ENCODE assay signal across 9 mouse cellular contexts in the genomic region with DNA sequence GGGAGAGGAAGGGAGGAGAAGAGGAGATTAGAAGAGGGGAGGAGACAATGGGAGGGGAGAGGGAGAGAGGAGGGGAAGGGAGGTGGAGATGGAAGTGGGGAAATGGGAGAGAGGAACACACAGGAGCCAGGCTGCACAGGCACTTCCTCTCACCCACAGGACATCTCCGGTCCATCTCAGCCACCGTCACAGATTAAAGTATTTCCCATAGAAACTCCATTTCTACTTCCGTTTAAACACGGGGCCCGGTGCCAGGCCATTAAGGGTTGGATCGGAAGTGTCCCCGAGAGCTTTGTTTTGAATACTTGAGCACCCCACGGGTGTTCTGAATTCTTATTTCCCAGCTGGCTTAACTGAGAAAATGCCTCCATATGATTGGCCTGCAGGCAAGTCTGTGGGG.
DNase-seq lines count a peak whose midpoint lies in the region; ATAC-seq and TF ChIP-seq lines count a peak whose summit lies in the region.
"Had no signal": no experiment of that assay in that cellular context is flagged by ENCODE, and none has a peak within 500 bp of the region (broad histone marks: within the 10 kb centered on the region; RNA-seq: fewer than 3 reads in every experiment).

No protein-coding gene starts in this region.

- peaks cover 56% of the 10 kb centered on the region for H3K4me1 ChIP-seq in intestine, embryonic 16.5 days (ENCODE audit: control insufficient read depth, insufficient read depth, low read length)

- no peak overlapping the region for H3K4me2 ChIP-seq in intestine, embryonic 16.5 days (ENCODE audit: low read depth, low read length)

- no peaks in the 10 kb centered on the region for H3K36me3 ChIP-seq in intestine, embryonic 16.5 days (ENCODE audit: control insufficient read depth, insufficient read depth, low read length)

- ATAC-seq in intestine, embryonic 16.5 days: no peak

- H3K9ac ChIP-seq in intestine, embryonic 16.5 days (ENCODE audit: low read depth, low read length): no peak overlapping the region

- DNase-seq in adrenal gland, adult 2 months: peak; percentile 59
- no peak for DNase-seq in adrenal gland, postnatal 4 days (ENCODE audit: low spot score in 2 of 2)
- peak; percentile 45 for DNase-seq in brain, embryonic 14.5 days (ENCODE audit: low read depth)
- DNase-seq in lung, postnatal 10 days: peak; percentile 84
- DNase-seq in left cerebral cortex, postnatal 36 days (ENCODE audit: low spot score in 2 of 2): no peak
- no peak for DNase-seq in spleen, adult 18-20 months
- DNase-seq in thymus, postnatal 4 days: no peak
- DNase-seq: left cerebral cortex, postnatal 4 days had no signal

- no peak overlapping the region for H3K4me3 ChIP-seq in intestine, embryonic 16.5 days (ENCODE audit: low read length)

- WGBS in intestine, embryonic 16.5 days: 45% methylated on average over 8 of the region's 8 CpGs

- no peaks in the 10 kb centered on the region for H3K27me3 ChIP-seq in intestine, embryonic 16.5 days (replicated peaks; ENCODE audit: control insufficient read depth, insufficient read depth, low read length)

- no peak for TF ChIP-seq CTCF in brain, embryonic 14.5 days (IDR thresholded peaks at IDR 0.05; ENCODE audit: borderline replicate concordance, extremely low read depth, insufficient read depth, insufficient read length)

- intact Hi-C loops in left cerebral cortex, postnatal 36 days (cut with DNase I): no loop called here

- H3K9me3 ChIP-seq in intestine, embryonic 16.5 days (ENCODE audit: control insufficient read depth, low read length): no peaks in the 10 kb centered on the region

- peak overlapping the region; percentile 84 for H3K27ac ChIP-seq in intestine, embryonic 16.5 days (ENCODE audit: low read length)

- TF ChIP-seq POLR2A in brain, embryonic 14.5 days (IDR thresholded peaks at IDR 0.05; ENCODE audit: borderline replicate concordance, extremely low read depth, insufficient read depth, insufficient read length, poor library complexity, severe bottlenecking): no peak

Comparison
In these comparisons a context has a peak if more than half of its experiments do, and no peak if none do; other contexts are left out.
1. DNase-seq: peak in adrenal gland, adult 2 months (single experiment), brain, embryonic 14.5 days (single experiment) and lung, postnatal 10 days (single experiment); none in adrenal gland, postnatal 4 days (0 of 2), left cerebral cortex, postnatal 36 days (0 of 2), spleen, adult 18-20 months (0 of 2) and thymus, postnatal 4 days (single experiment).